Mouse (Mus musculus) liver, adult 2 months (tissue): ENCODE measurements around the gene G6pdx.

ENCODE experiments used
- CTCF ChIP-seq: fragments of 200-500 bp; IDR thresholded peaks from 2 replicates; pipeline ENCODE4 v1.5.1; 2011; ENCODE audit warnings: low read depth, low read length, control low read depth
- POLR2A ChIP-seq: fragments of 200-500 bp; IDR thresholded peaks from 2 replicates; pipeline ENCODE4 v1.6.1; 2011; ENCODE audit warnings: low read length, control low read depth; ENCODE audit not compliant: insufficient read depth; ENCODE audit errors: extremely low read depth

GRCm38 (mm10) chrX:74368209-74368909 lies 60.6 kb downstream of the G6pdx start:
- no peak for TF ChIP-seq CTCF
- TF ChIP-seq POLR2A: no peak; the same call in 1 of the 2 replicates
